Mouse (Mus musculus): Measurements from ENCODE around the gene Fbxo24.
A peak's percentile ranks its signal among the peaks of the same experiment; 100 is the strongest.

Gene Fbxo24

GRCm38 (mm10) chr5:137600619-137601364, 28.0 kb downstream of the Fbxo24 start, which contains the start of gene Mospd3:
TSS of gene Mospd3 (minus strand) at chr5:137601058.
- DNase-seq (ENCODE audit: low spot score), result peak; percentile 98

- DNase-seq (ENCODE audit: low spot score), result no peak
These were observed 28.6 kb downstream of the Fbxo24 start for GRCm38 (mm10) chr5:137600281-137600618.

- no peak for DNase-seq (ENCODE audit: low spot score)
These were observed 29.2 kb downstream of the Fbxo24 start for GRCm38 (mm10) chr5:137599600-137599999.

DNA sequence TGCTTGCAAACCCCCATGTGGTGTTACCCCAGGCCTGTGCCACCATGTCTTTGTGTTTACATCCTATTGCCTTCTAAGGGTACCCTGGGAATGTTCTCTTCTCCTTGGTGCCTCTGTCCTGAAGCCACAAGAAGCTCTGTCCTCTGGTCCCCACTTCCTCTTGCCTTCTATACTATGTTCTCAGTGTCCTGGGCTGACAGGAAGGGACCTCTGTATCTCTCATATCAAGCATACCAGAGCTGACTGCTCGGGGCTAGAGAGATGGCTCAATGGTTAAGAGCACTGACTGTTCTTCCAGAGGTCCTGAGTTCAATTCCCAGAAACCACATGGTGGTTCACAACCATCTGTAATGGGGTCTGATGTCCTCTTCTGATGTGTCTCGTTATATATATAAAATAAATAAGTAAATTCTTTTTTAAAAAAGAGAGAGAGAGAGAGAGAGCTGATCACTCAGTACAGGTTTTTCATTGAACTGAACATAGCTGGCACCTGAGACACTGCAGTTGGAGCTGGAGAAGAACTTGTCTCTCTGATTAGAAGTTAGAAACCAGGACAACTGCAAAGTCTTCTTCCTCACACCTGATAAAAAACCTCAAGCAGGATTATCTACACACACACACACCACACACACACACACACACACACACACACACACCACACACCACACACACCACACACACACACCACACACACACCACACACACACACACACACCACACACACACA, 30.5 kb downstream of the Fbxo24 start:
- DNase-seq (ENCODE audit: low spot score), result no peak

DNA sequence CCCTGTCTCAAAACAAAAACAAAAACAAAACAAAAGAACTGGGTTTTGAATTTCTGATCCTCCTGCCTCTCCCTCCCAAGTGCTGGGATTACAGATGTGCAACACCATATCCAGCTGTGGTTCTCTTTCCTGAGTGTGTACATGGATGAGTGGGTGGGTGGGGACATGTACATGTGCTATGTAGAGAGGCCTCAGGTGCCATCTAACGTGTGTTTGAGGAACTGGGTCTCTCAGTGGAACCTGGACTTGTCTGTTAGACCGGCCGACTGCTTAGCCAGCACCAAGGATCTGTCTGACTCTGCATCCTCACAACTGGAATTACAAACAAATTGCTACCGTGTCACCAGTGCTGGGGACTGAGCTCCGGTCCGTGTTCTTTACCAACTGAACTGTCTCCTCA, 31.2 kb downstream of the Fbxo24 start:
- DNase-seq (ENCODE audit: low spot score), result no peak

DNA sequence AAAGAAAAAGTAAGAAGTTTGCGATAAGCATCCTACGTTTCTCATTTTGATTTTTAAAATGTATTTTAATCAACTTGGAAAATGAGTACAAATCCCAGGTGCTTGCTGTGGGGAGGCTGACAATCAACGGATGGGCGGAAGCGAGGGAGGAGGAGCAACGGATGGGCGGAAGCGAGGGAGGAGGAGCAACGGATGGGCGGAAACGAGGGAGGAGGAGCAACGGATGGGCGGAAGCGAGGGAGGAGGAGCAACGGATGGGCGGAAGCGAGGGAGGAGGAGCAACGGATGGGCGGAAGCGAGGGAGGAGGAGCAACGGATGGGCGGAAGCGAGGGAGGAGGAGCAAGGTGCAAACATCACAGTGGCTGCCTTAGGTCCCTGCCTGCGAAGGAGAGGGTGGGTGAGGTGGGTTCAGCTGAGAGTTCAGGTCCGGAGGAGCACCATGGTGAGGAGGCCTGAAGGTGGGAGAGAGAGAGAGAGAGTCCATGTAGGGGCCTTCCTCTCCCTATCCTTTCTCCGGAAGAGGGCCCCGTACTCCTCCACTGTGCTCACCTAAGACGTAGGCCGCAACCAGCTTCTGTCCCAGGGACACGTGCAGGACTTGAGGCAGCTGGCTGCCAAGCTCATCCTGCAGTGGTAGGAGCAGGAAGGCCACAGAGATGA, 32.1 kb downstream of the Fbxo24 start:
- peak; percentile 29 for DNase-seq (ENCODE audit: low spot score)

GRCm38 (mm10) chr5:137595921-137596320, 32.9 kb downstream of the Fbxo24 start:
- DNase-seq (ENCODE audit: low spot score), result no peak

- DNase-seq (ENCODE audit: low spot score), result no peak
These were observed 38.3 kb downstream of the Fbxo24 start for GRCm38 (mm10) chr5:137590507-137590906.

GRCm38 (mm10) chr5:137584976-137585375, 43.8 kb downstream of the Fbxo24 start:
- peak; percentile 60 for DNase-seq (ENCODE audit: low spot score)

GRCm38 (mm10) chr5:137583670-137584169, 45.1 kb downstream of the Fbxo24 start:
- DNase-seq (ENCODE audit: low spot score), result peak; percentile 64

DNA sequence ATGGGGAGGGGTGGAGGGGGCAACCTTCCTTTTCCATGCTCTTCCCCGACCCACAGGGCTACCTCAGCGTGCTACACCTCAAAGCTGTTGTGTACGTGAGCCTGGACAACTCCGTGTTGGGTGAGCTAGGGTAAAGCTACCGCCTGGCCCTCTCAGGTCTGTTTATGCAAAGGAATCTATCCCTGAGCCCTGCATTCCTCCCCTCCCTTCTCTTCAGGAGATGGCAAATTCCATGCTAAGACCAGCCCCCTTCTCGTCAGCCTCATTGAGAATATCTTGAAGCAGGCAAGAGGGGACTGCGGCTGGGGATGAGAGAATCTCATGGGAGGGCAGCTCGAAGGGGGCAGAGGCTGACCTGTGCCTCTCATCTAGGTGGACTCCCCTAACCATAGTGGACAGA, 46.1 kb downstream of the Fbxo24 start:
- no peak for DNase-seq (ENCODE audit: low spot score)

GRCm38 (mm10) chr5:137580246-137580645, 48.6 kb downstream of the Fbxo24 start:
- no peak for DNase-seq (ENCODE audit: low spot score)

DNA sequence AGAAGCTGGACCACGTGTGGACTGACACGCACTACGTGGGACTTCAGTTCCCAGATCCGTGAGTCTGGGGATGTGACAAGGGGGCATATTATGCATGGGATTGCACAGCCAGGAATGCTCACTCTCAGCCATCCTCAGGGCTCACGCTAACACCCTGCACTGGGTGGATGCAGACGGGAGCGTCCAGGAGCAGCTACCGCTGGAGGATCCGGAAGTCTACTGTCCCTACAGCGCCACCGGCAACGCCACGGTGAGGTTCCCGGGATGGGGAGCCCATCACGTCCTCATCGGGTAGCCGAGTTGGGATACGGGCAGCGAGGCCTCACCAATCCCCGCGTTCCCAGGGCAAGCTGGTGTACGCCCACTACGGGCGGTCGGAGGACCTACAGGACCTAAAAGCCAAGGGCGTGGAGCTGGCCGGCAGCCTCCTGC, 54.3 kb downstream of the Fbxo24 start:
- DNase-seq (ENCODE audit: low spot score), result peak; percentile 77

- DNase-seq (ENCODE audit: low spot score), result no peak
These were observed 57.9 kb downstream of the Fbxo24 start for GRCm38 (mm10) chr5:137570691-137571586.

GRCm38 (mm10) chr5:137570181-137570580, 58.6 kb downstream of the Fbxo24 start:
- DNase-seq (ENCODE audit: low spot score), result no peak

- peak; percentile 19 for DNase-seq (ENCODE audit: low spot score)
These were observed 59.1 kb downstream of the Fbxo24 start, which contains the start of gene Tfr2 for GRCm38 (mm10) chr5:137569665-137570064. TSS of gene Tfr2 (plus strand) at chr5:137569840.

DNA sequence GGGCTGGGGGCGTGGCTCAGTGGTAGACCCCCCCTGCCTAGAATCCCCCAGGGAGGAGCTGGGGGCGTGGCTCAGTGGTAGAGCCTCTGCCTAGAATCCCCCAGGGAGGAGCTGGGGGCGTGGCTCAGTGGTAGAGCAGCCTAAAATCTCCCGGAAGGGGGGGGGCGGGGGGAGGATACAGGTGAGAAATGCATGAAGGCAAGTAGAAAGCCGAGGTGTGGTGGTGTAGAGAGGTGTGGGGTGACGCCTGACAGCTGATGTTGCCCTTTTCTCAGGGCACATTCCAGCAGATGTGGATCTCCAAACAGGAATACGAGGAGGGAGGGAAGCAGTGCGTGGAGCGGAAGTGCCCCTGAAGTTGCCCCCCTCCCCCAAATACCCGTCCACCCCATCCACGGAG, 59.8 kb downstream of the Fbxo24 start:
- DNase-seq (ENCODE audit: low spot score), result no peak

- no peak for DNase-seq (ENCODE audit: low spot score)
These were observed 60.5 kb downstream of the Fbxo24 start for GRCm38 (mm10) chr5:137568223-137568798.

GRCm38 (mm10) chr5:137566416-137566815, 62.4 kb downstream of the Fbxo24 start:
- no peak for DNase-seq (ENCODE audit: low spot score)

DNA sequence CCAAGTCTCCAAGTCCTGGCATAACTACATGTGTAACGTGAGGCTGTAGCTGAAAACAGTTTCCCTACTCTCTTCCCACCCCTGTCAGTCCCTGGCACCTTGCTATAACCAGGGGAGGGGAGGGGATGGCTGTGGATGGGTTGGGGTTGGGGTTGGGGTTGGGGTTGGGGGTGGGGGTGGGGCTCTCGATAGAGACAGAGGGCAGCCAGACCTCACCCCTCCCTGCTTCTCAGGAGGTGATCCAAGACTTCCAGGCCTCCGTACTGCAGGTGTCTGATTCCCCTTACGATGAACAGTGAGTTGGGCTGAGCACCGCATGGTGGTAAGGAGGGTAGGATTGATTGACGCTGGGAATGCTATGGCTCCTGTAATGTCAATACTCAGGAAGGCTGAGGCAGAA, 63.1 kb downstream of the Fbxo24 start:
- no peak for DNase-seq (ENCODE audit: low spot score)

- no peak for DNase-seq (ENCODE audit: low spot score)
These were observed 65.8 kb downstream of the Fbxo24 start for GRCm38 (mm10) chr5:137562965-137563364.
